Mouse (Mus musculus): ENCODE data around the gene Tle6. TPM values are rescaled to one million over a fixed set of nuclear protein-coding genes. Genes with fewer than 3 reads are reported as not detected.
A peak's percentile ranks its signal among the peaks of the same experiment; 100 is the strongest.

The Tle6 gene
- polyA plus RNA-seq, 1 experiment from 2014 or later: 7.3 TPM

GRCm38 (mm10) chr10:81597137-81597950 lies 3.5 kb downstream of the Tle6 start:
- H3K36me3 ChIP-seq (ENCODE audit: insufficient read depth, low read length): no peaks in the 10 kb centered on the region
- H3K27ac ChIP-seq: peak overlapping the region; percentile 66
- H3K9ac ChIP-seq (ENCODE audit: low read depth, low read length): 0 out of 2 replicates have a peak overlapping the region, but pooled peaks have one; percentile 40
- peak; percentile 83 for DNase-seq (ENCODE audit: low spot score)
- peaks cover 45% of the 10 kb centered on the region for H3K4me1 ChIP-seq (replicated peaks; ENCODE audit: insufficient read depth, low read length)
- ATAC-seq (replicated peaks; ENCODE audit: low FRiP score, low read depth): peak; percentile 55
- H3K4me2 ChIP-seq (ENCODE audit: low read length): peak overlapping the region; percentile 39
- 0 out of 2 replicates have a peak overlapping the region, but pooled peaks have one; percentile 1 for H3K4me3 ChIP-seq (replicated peaks; ENCODE audit: low read depth, low read length)
- H3K9me3 ChIP-seq (replicated peaks; ENCODE audit: low read length): no peaks in the 10 kb centered on the region
- no peak for TF ChIP-seq CTCF (IDR thresholded peaks at IDR 0.05; ENCODE audit: low read depth)
- H3K27me3 ChIP-seq (ENCODE audit: insufficient read depth, low read length): no peaks in the 10 kb centered on the region
- WGBS: 9% methylated on average over 11 of the region's 12 CpGs

GRCm38 (mm10) chr10:81596611-81597010 lies 4.3 kb downstream of the Tle6 start:
- Histone ChIP-seq H3K9ac (ENCODE audit: low read depth, low read length) (0 out of 2 replicates have a peak overlapping the region, but pooled peaks have one; percentile 40), H3K4me2 (ENCODE audit: low read length) (peak overlapping the region; percentile 39), H3K27me3 (ENCODE audit: insufficient read depth, low read length) (no peaks in the 10 kb centered on the region), H3K27ac (peak overlapping the region; percentile 66; the same call in 1 of the 2 replicates), H3K9me3 (replicated peaks; ENCODE audit: low read length) (no peaks in the 10 kb centered on the region), H3K36me3 (ENCODE audit: insufficient read depth, low read length) (no peaks in the 10 kb centered on the region), H3K4me1 (replicated peaks; ENCODE audit: insufficient read depth, low read length) (peaks cover 43% of the 10 kb centered on the region), H3K4me3 (replicated peaks; ENCODE audit: low read depth, low read length) (peak overlapping the region; percentile 1; the same call in 1 of the 2 replicates)
- WGBS: 1% methylated on average over 10 of the region's 10 CpGs
- no peak for TF ChIP-seq CTCF (IDR thresholded peaks at IDR 0.05; ENCODE audit: low read depth)
- ATAC-seq (replicated peaks; ENCODE audit: low FRiP score, low read depth): 0 out of 2 replicates have a peak, but pooled peaks have one; percentile 0
- peak; percentile 44 for DNase-seq (ENCODE audit: low spot score)

- Histone ChIP-seq H3K4me2 (ENCODE audit: low read length) (no peak overlapping the region), H3K27ac (no peak overlapping the region), H3K9ac (ENCODE audit: low read depth, low read length) (no peak overlapping the region), H3K4me3 (replicated peaks; ENCODE audit: low read depth, low read length) (no peak overlapping the region), H3K9me3 (replicated peaks; ENCODE audit: low read length) (no peaks in the 10 kb centered on the region), H3K27me3 (ENCODE audit: insufficient read depth, low read length) (no peaks in the 10 kb centered on the region), H3K4me1 (replicated peaks; ENCODE audit: insufficient read depth, low read length) (peaks cover 35% of the 10 kb centered on the region), H3K36me3 (ENCODE audit: insufficient read depth, low read length) (no peaks in the 10 kb centered on the region)
- ATAC-seq (replicated peaks; ENCODE audit: low FRiP score, low read depth): no peak
- DNase-seq (ENCODE audit: low spot score): no peak
- 46% methylated on average over 5 of the region's 5 CpGs for WGBS
- TF ChIP-seq CTCF (IDR thresholded peaks at IDR 0.05; ENCODE audit: low read depth): no peak
Observed at GRCm38 (mm10) chr10:81595599-81595998, 5.3 kb downstream of the Tle6 start.

- TF ChIP-seq CTCF (IDR thresholded peaks at IDR 0.05; ENCODE audit: low read depth): no peak
- H3K4me1 ChIP-seq (replicated peaks; ENCODE audit: insufficient read depth, low read length): peaks cover 33% of the 10 kb centered on the region
- no peaks in the 10 kb centered on the region for H3K27me3 ChIP-seq (ENCODE audit: insufficient read depth, low read length)
- DNase-seq (ENCODE audit: low spot score) (no peak), ATAC-seq (replicated peaks; ENCODE audit: low FRiP score, low read depth) (no peak)
- H3K36me3 ChIP-seq (ENCODE audit: insufficient read depth, low read length): no peaks in the 10 kb centered on the region
- no peak overlapping the region for H3K9ac ChIP-seq (ENCODE audit: low read depth, low read length)
- no peak overlapping the region for H3K4me2 ChIP-seq (ENCODE audit: low read length)
- no peak overlapping the region for H3K4me3 ChIP-seq (replicated peaks; ENCODE audit: low read depth, low read length)
- no peaks in the 10 kb centered on the region for H3K9me3 ChIP-seq (replicated peaks; ENCODE audit: low read length)
- WGBS: 70% methylated on average over 18 of the region's 18 CpGs
- H3K27ac ChIP-seq: no peak overlapping the region
Observed at GRCm38 (mm10) chr10:81593935-81594334, 6.9 kb downstream of the Tle6 start.

- no peak for ATAC-seq (replicated peaks; ENCODE audit: low FRiP score, low read depth)
- no peaks in the 10 kb centered on the region for H3K9me3 ChIP-seq (replicated peaks; ENCODE audit: low read length)
- no peak overlapping the region for H3K9ac ChIP-seq (ENCODE audit: low read depth, low read length)
- H3K4me3 ChIP-seq (replicated peaks; ENCODE audit: low read depth, low read length): no peak overlapping the region
- H3K4me2 ChIP-seq (ENCODE audit: low read length): no peak overlapping the region
- 78% methylated on average over 4 of the region's 4 CpGs for WGBS
- no peak overlapping the region for H3K27ac ChIP-seq
- no peaks in the 10 kb centered on the region for H3K36me3 ChIP-seq (ENCODE audit: insufficient read depth, low read length)
- H3K4me1 ChIP-seq (replicated peaks; ENCODE audit: insufficient read depth, low read length): peaks cover 33% of the 10 kb centered on the region
- no peak for TF ChIP-seq CTCF (IDR thresholded peaks at IDR 0.05; ENCODE audit: low read depth)
- no peak for DNase-seq (ENCODE audit: low spot score)
- no peaks in the 10 kb centered on the region for H3K27me3 ChIP-seq (ENCODE audit: insufficient read depth, low read length)
Observed at GRCm38 (mm10) chr10:81593223-81593622, 7.7 kb downstream of the Tle6 start.

- H3K4me1 ChIP-seq (replicated peaks; ENCODE audit: insufficient read depth, low read length): peaks cover 27% of the 10 kb centered on the region
- TF ChIP-seq CTCF (IDR thresholded peaks at IDR 0.05; ENCODE audit: low read depth): no peak
- DNase-seq (ENCODE audit: low spot score) (no peak), ATAC-seq (replicated peaks; ENCODE audit: low FRiP score, low read depth) (no peak)
- no peak overlapping the region for H3K4me2 ChIP-seq (ENCODE audit: low read length)
- H3K4me3 ChIP-seq (replicated peaks; ENCODE audit: low read depth, low read length): no peak overlapping the region
- no peaks in the 10 kb centered on the region for H3K9me3 ChIP-seq (replicated peaks; ENCODE audit: low read length)
- H3K27me3 ChIP-seq (ENCODE audit: insufficient read depth, low read length): no peaks in the 10 kb centered on the region
- no peak overlapping the region for H3K27ac ChIP-seq
- no peak overlapping the region for H3K9ac ChIP-seq (ENCODE audit: low read depth, low read length)
- peaks cover 3% of the 10 kb centered on the region; the same call in 1 of the 2 replicates for H3K36me3 ChIP-seq (ENCODE audit: insufficient read depth, low read length)
- WGBS: 78% methylated on average over 7 of the region's 7 CpGs
Observed at GRCm38 (mm10) chr10:81592631-81593030, 8.2 kb downstream of the Tle6 start.

All from kidney, postnatal 0 days (tissue).